Comparison of ENCODE assay signal across 1 mouse cellular context in the genomic region with DNA sequence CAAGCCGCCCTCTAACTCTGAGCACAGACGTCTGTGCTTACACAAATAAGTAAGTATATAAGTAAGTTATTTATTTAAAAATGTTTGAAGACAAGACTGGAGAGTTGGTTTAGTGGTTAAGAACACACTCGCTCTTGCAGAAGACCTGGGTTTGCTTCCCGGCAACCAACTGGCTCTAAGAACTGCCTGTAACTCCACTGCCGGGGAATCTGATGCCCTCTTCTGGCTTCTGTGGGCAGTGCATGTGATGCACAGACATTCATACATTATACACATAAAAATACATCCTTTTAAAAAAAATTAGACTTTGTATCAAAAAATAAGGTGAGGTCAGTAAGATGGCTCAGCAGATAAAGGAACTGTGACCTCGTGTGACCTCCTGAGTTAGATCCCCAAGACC.
TF ChIP-seq lines count a peak whose summit lies in the region.

No protein-coding gene starts in this region.

TF ChIP-seq in MEL, 35 proteins besides CTCF, POLR2A, EP300 and RAD21:
- no peak for TF ChIP-seq ZNF384 (IDR thresholded peaks at IDR 0.05; ENCODE audit: low read depth, low read length)
- TF ChIP-seq ZC3H11A (IDR thresholded peaks at IDR 0.05; ENCODE audit: low read depth, low read length) = peak; percentile 44
- peak; percentile 77 for TF ChIP-seq SMC3 (IDR thresholded peaks at IDR 0.05; ENCODE audit: low read depth, low read length)
